Mouse (Mus musculus) megakaryocyte, embryonic 14.5 days (primary cell): ENCODE measurements around the gene Itga5.

Source experiments
- FLI1 ChIP-seq: IDR thresholded peaks from 2 replicates; pipeline ENCODE4 v1.6.1; 2012; ENCODE audit warnings: low read length, inconsistent platforms, mixed read lengths
- GATA1 ChIP-seq: IDR thresholded peaks from 3 replicates; pipeline ENCODE4 v1.6.1; 2012; ENCODE audit warnings: mixed read lengths, low read length, inconsistent platforms, borderline replicate concordance

DNA sequence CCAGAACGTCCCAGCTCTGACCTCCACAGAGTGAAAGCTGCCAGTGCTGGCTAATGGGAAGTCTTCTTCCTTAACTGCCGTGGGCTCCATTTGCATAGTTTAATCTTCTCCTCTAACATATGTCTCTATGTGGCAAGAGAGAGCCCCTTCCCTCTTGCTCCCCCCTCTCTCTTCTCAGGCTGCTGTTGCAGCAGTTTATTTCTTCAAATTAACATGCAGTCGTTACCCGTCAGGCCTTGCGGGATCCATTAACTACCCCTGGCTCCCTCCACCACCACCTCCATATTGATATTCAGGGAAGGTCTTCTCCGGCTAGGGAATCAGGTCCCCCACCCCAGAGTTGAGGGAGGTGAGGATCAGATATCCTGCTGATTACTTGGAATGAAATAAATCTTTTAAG lies 69.2 kb downstream of the Itga5 start:
- TF ChIP-seq GATA1: no peak
- no peak for TF ChIP-seq FLI1
